Mouse (Mus musculus): ENCODE results near the gene Snapc4. TPM values are rescaled to one million over a fixed set of nuclear protein-coding genes. Genes with fewer than 3 reads are reported as not detected.

The Snapc4 gene
- polyA plus RNA-seq, 1 experiment from 2014 or later = 32.8 TPM

GRCm38 (mm10) chr2:26330056-26330468 lies 50.4 kb downstream of the Snapc4 start:
- TF ChIP-seq CTCF (IDR thresholded peaks at IDR 0.05; ENCODE audit: low read depth) = no peak
- no peaks in the 10 kb centered on the region for H3K27me3 ChIP-seq (ENCODE audit: insufficient read depth, low read length)
- DNase-seq (no peak), ATAC-seq (ENCODE audit: insufficient read depth) (no peak)
- H3K9ac ChIP-seq = no peak overlapping the region
- no peaks in the 10 kb centered on the region for H3K9me3 ChIP-seq (ENCODE audit: low read depth, low read length)
- H3K4me1 ChIP-seq (ENCODE audit: insufficient read depth) = no peaks in the 10 kb centered on the region
- 93% methylated on average over 4 of the region's 4 CpGs for WGBS
- H3K36me3 ChIP-seq (ENCODE audit: insufficient read depth) = peaks cover 77% of the 10 kb centered on the region
- no peak overlapping the region for H3K4me3 ChIP-seq (ENCODE audit: low read depth, low read length)
- no peak overlapping the region for H3K27ac ChIP-seq (ENCODE audit: low read depth)
- H3K4me2 ChIP-seq = no peak overlapping the region

- no peak overlapping the region for H3K9ac ChIP-seq
- no peak overlapping the region for H3K27ac ChIP-seq (ENCODE audit: low read depth)
- H3K27me3 ChIP-seq (ENCODE audit: insufficient read depth, low read length) = no peaks in the 10 kb centered on the region
- no peak overlapping the region for H3K4me3 ChIP-seq (ENCODE audit: low read depth, low read length)
- ATAC-seq (ENCODE audit: insufficient read depth) (no peak), DNase-seq (no peak)
- no peak for TF ChIP-seq CTCF (IDR thresholded peaks at IDR 0.05; ENCODE audit: low read depth)
- no peaks in the 10 kb centered on the region for H3K4me1 ChIP-seq (ENCODE audit: insufficient read depth)
- no peak overlapping the region for H3K4me2 ChIP-seq
- WGBS = 66% methylated on average over 8 of the region's 8 CpGs
- no peaks in the 10 kb centered on the region for H3K9me3 ChIP-seq (ENCODE audit: low read depth, low read length)
- H3K36me3 ChIP-seq (ENCODE audit: insufficient read depth) = peaks cover 84% of the 10 kb centered on the region
These were observed 51.1 kb downstream of the Snapc4 start for GRCm38 (mm10) chr2:26329402-26329801.

- Histone ChIP-seq H3K4me1 (ENCODE audit: insufficient read depth) (no peaks in the 10 kb centered on the region), H3K9me3 (ENCODE audit: low read depth, low read length) (no peaks in the 10 kb centered on the region), H3K27me3 (ENCODE audit: insufficient read depth, low read length) (no peaks in the 10 kb centered on the region), H3K4me3 (ENCODE audit: low read depth, low read length) (no peak overlapping the region), H3K4me2 (no peak overlapping the region), H3K9ac (no peak overlapping the region), H3K27ac (ENCODE audit: low read depth) (no peak overlapping the region), H3K36me3 (ENCODE audit: insufficient read depth) (peaks cover 97% of the 10 kb centered on the region)
- DNase-seq = peak; percentile 30
- ATAC-seq (ENCODE audit: insufficient read depth) = no peak
- no peak for TF ChIP-seq CTCF (IDR thresholded peaks at IDR 0.05; ENCODE audit: low read depth)
- 83% methylated on average over 4 of the region's 4 CpGs for WGBS
These were observed 52.6 kb downstream of the Snapc4 start for GRCm38 (mm10) chr2:26327852-26328251.

GRCm38 (mm10) chr2:26325386-26326181 lies 54.9 kb downstream of the Snapc4 start:
- peaks cover 85% of the 10 kb centered on the region for H3K36me3 ChIP-seq (ENCODE audit: insufficient read depth)
- 66% methylated on average over 15 of the region's 15 CpGs for WGBS
- ATAC-seq (ENCODE audit: insufficient read depth) (peak; percentile 82), DNase-seq (peak; percentile 85)
- H3K4me3 ChIP-seq (ENCODE audit: low read depth, low read length) = no peak overlapping the region
- no peaks in the 10 kb centered on the region for H3K4me1 ChIP-seq (ENCODE audit: insufficient read depth)
- no peak overlapping the region for H3K4me2 ChIP-seq
- H3K9me3 ChIP-seq (ENCODE audit: low read depth, low read length) = no peaks in the 10 kb centered on the region
- peak; percentile 97 for TF ChIP-seq CTCF (IDR thresholded peaks at IDR 0.05; ENCODE audit: low read depth)
- H3K27me3 ChIP-seq (ENCODE audit: insufficient read depth, low read length) = no peaks in the 10 kb centered on the region
- no peak overlapping the region for H3K27ac ChIP-seq (ENCODE audit: low read depth)
- no peak overlapping the region for H3K9ac ChIP-seq

- Histone ChIP-seq H3K27ac (ENCODE audit: low read depth) (no peak overlapping the region), H3K4me2 (no peak overlapping the region), H3K36me3 (ENCODE audit: insufficient read depth) (peaks cover 82% of the 10 kb centered on the region), H3K9ac (no peak overlapping the region), H3K9me3 (ENCODE audit: low read depth, low read length) (no peaks in the 10 kb centered on the region), H3K27me3 (ENCODE audit: insufficient read depth, low read length) (no peaks in the 10 kb centered on the region), H3K4me3 (ENCODE audit: low read depth, low read length) (no peak overlapping the region), H3K4me1 (ENCODE audit: insufficient read depth) (no peaks in the 10 kb centered on the region)
- ATAC-seq (ENCODE audit: insufficient read depth) (no peak), DNase-seq (peak; percentile 38)
- TF ChIP-seq CTCF (IDR thresholded peaks at IDR 0.05; ENCODE audit: low read depth) = peak; percentile 60
- WGBS = 66% methylated on average over 2 of the region's 2 CpGs
These were observed 55.5 kb downstream of the Snapc4 start for GRCm38 (mm10) chr2:26324917-26325316.

- Histone ChIP-seq H3K9ac (no peak overlapping the region), H3K9me3 (ENCODE audit: low read depth, low read length) (no peaks in the 10 kb centered on the region), H3K36me3 (ENCODE audit: insufficient read depth) (peaks cover 80% of the 10 kb centered on the region), H3K27me3 (ENCODE audit: insufficient read depth, low read length) (no peaks in the 10 kb centered on the region), H3K27ac (ENCODE audit: low read depth) (no peak overlapping the region), H3K4me1 (ENCODE audit: insufficient read depth) (no peaks in the 10 kb centered on the region), H3K4me3 (ENCODE audit: low read depth, low read length) (no peak overlapping the region), H3K4me2 (no peak overlapping the region)
- TF ChIP-seq CTCF (IDR thresholded peaks at IDR 0.05; ENCODE audit: low read depth) = no peak
- DNase-seq (no peak), ATAC-seq (ENCODE audit: insufficient read depth) (no peak)
- 83% methylated on average over 13 of the region's 13 CpGs for WGBS
These were observed 56.7 kb downstream of the Snapc4 start for GRCm38 (mm10) chr2:26323589-26324325.

All from lung, embryonic 14.5 days (tissue).